Mouse (Mus musculus): ENCODE results near the gene Nppc. TPM values are rescaled to one million over a fixed set of nuclear protein-coding genes. Genes with fewer than 3 reads are reported as not detected.

Nppc gene
- polyA plus RNA-seq, 1 experiment = not detected

DNA sequence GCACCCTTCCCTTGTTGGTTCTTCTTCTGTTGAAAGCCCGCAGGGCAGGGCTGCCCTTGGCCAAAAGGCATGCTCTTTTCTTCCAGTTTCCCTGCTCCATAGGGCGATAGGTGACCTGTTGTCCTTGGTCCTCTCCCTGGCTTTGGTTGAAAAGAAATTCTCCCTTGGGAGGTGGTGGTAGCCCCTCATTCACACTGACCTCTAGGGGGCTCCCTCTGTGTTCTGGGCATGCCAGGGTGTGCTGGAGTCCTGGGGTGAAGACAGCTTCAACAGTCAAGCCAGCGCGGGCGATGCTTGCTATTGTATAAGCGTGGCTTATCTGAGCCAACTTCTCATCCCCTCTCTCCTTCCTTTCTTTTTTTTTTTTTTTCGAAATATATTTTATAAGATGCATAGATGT is 26.6 kb upstream of the Nppc start:
- H3K27me3 ChIP-seq (ENCODE audit: control insufficient read depth, insufficient read depth, low read length, poor library complexity, severe bottlenecking) = no peaks in the 10 kb centered on the region
- no peak overlapping the region for H3K9ac ChIP-seq (ENCODE audit: low read depth, poor library complexity, severe bottlenecking)
- no peaks in the 10 kb centered on the region for H3K9me3 ChIP-seq (replicated peaks; ENCODE audit: control insufficient read depth, insufficient read depth, low read length, poor library complexity, severe bottlenecking)
- no peak overlapping the region for H3K4me3 ChIP-seq (ENCODE audit: low read depth, low read length)
- no peak overlapping the region for H3K27ac ChIP-seq (ENCODE audit: insufficient read depth, low read length)
- no peaks in the 10 kb centered on the region for H3K4me1 ChIP-seq (ENCODE audit: control insufficient read depth, insufficient read depth, low read length)
- no peaks in the 10 kb centered on the region for H3K36me3 ChIP-seq (ENCODE audit: control insufficient read depth, insufficient read depth, low read length, poor library complexity, severe bottlenecking)
- TF ChIP-seq POLR2A (IDR thresholded peaks at IDR 0.05; ENCODE audit: insufficient read depth, low read length) (no peak), EP300 (IDR thresholded peaks at IDR 0.05; ENCODE audit: insufficient read depth, low read depth, low read length) (no peak), CTCF (IDR thresholded peaks at IDR 0.05; ENCODE audit: low read depth, low read length) (peak; percentile 57)

- Histone ChIP-seq H3K4me3 (ENCODE audit: low read depth, low read length) (no peak overlapping the region), H3K9me3 (replicated peaks; ENCODE audit: control insufficient read depth, insufficient read depth, low read length, poor library complexity, severe bottlenecking) (no peaks in the 10 kb centered on the region), H3K4me1 (ENCODE audit: control insufficient read depth, insufficient read depth, low read length) (no peaks in the 10 kb centered on the region), H3K27me3 (ENCODE audit: control insufficient read depth, insufficient read depth, low read length, poor library complexity, severe bottlenecking) (no peaks in the 10 kb centered on the region), H3K27ac (ENCODE audit: insufficient read depth, low read length) (no peak overlapping the region), H3K9ac (ENCODE audit: low read depth, poor library complexity, severe bottlenecking) (no peak overlapping the region), H3K36me3 (ENCODE audit: control insufficient read depth, insufficient read depth, low read length, poor library complexity, severe bottlenecking) (no peaks in the 10 kb centered on the region)
- TF ChIP-seq CTCF (IDR thresholded peaks at IDR 0.05; ENCODE audit: low read depth, low read length) (no peak), EP300 (IDR thresholded peaks at IDR 0.05; ENCODE audit: insufficient read depth, low read depth, low read length) (no peak), POLR2A (IDR thresholded peaks at IDR 0.05; ENCODE audit: insufficient read depth, low read length) (no peak)
Measured at GRCm38 (mm10) chr1:86691027-86691426, 20.7 kb upstream of the Nppc start.

- H3K27me3 ChIP-seq (ENCODE audit: control insufficient read depth, insufficient read depth, low read length, poor library complexity, severe bottlenecking) = no peaks in the 10 kb centered on the region
- H3K27ac ChIP-seq (ENCODE audit: insufficient read depth, low read length) = no peak overlapping the region
- no peaks in the 10 kb centered on the region for H3K4me1 ChIP-seq (ENCODE audit: control insufficient read depth, insufficient read depth, low read length)
- no peaks in the 10 kb centered on the region for H3K9me3 ChIP-seq (replicated peaks; ENCODE audit: control insufficient read depth, insufficient read depth, low read length, poor library complexity, severe bottlenecking)
- no peak overlapping the region for H3K4me3 ChIP-seq (ENCODE audit: low read depth, low read length)
- H3K36me3 ChIP-seq (ENCODE audit: control insufficient read depth, insufficient read depth, low read length, poor library complexity, severe bottlenecking) = no peaks in the 10 kb centered on the region
- no peak for TF ChIP-seq EP300 (IDR thresholded peaks at IDR 0.05; ENCODE audit: insufficient read depth, low read depth, low read length)
- no peak for TF ChIP-seq CTCF (IDR thresholded peaks at IDR 0.05; ENCODE audit: low read depth, low read length)
- no peak for TF ChIP-seq POLR2A (IDR thresholded peaks at IDR 0.05; ENCODE audit: insufficient read depth, low read length)
- no peak overlapping the region for H3K9ac ChIP-seq (ENCODE audit: low read depth, poor library complexity, severe bottlenecking)
Measured at GRCm38 (mm10) chr1:86687236-86687635, 16.9 kb upstream of the Nppc start.

GRCm38 (mm10) chr1:86678667-86679066 is 8.3 kb upstream of the Nppc start:
- no peaks in the 10 kb centered on the region for H3K4me1 ChIP-seq (ENCODE audit: control insufficient read depth, insufficient read depth, low read length)
- no peak overlapping the region for H3K27ac ChIP-seq (ENCODE audit: insufficient read depth, low read length)
- no peaks in the 10 kb centered on the region for H3K36me3 ChIP-seq (ENCODE audit: control insufficient read depth, insufficient read depth, low read length, poor library complexity, severe bottlenecking)
- no peak overlapping the region for H3K4me3 ChIP-seq (ENCODE audit: low read depth, low read length)
- no peak for TF ChIP-seq POLR2A (IDR thresholded peaks at IDR 0.05; ENCODE audit: insufficient read depth, low read length)
- TF ChIP-seq CTCF (IDR thresholded peaks at IDR 0.05; ENCODE audit: low read depth, low read length) = no peak
- no peak for TF ChIP-seq EP300 (IDR thresholded peaks at IDR 0.05; ENCODE audit: insufficient read depth, low read depth, low read length)
- no peak overlapping the region for H3K9ac ChIP-seq (ENCODE audit: low read depth, poor library complexity, severe bottlenecking)
- no peaks in the 10 kb centered on the region for H3K27me3 ChIP-seq (ENCODE audit: control insufficient read depth, insufficient read depth, low read length, poor library complexity, severe bottlenecking)
- H3K9me3 ChIP-seq (replicated peaks; ENCODE audit: control insufficient read depth, insufficient read depth, low read length, poor library complexity, severe bottlenecking) = no peaks in the 10 kb centered on the region

GRCm38 (mm10) chr1:86677624-86678023 is 7.3 kb upstream of the Nppc start:
- Histone ChIP-seq H3K4me1 (ENCODE audit: control insufficient read depth, insufficient read depth, low read length) (no peaks in the 10 kb centered on the region), H3K36me3 (ENCODE audit: control insufficient read depth, insufficient read depth, low read length, poor library complexity, severe bottlenecking) (no peaks in the 10 kb centered on the region), H3K27ac (ENCODE audit: insufficient read depth, low read length) (no peak overlapping the region), H3K9me3 (replicated peaks; ENCODE audit: control insufficient read depth, insufficient read depth, low read length, poor library complexity, severe bottlenecking) (no peaks in the 10 kb centered on the region), H3K4me3 (ENCODE audit: low read depth, low read length) (no peak overlapping the region), H3K9ac (ENCODE audit: low read depth, poor library complexity, severe bottlenecking) (no peak overlapping the region), H3K27me3 (ENCODE audit: control insufficient read depth, insufficient read depth, low read length, poor library complexity, severe bottlenecking) (no peaks in the 10 kb centered on the region)
- TF ChIP-seq POLR2A (IDR thresholded peaks at IDR 0.05; ENCODE audit: insufficient read depth, low read length) = no peak
- no peak for TF ChIP-seq EP300 (IDR thresholded peaks at IDR 0.05; ENCODE audit: insufficient read depth, low read depth, low read length)
- no peak for TF ChIP-seq CTCF (IDR thresholded peaks at IDR 0.05; ENCODE audit: low read depth, low read length)

DNA sequence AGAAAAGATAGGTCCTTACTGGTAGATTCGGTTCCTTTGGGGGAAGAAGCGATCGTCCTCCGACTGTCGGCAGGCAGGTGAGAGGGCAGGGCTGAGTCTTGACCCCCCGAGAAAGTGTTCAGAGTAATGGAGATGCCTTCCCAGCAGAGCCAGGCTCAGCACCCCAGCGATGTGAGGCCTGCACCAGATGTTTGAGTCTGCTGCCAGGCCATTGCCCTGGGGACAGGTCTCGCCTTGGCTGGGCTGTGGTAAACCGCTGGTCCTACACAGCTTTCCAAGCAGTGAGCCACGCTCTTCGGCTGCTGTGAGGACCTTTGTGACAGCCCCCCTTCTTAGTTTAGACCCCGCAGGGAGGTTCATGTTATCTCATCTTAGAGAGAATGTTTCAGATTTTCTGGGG is 4.8 kb upstream of the Nppc start:
- Histone ChIP-seq H3K9ac (ENCODE audit: low read depth, poor library complexity, severe bottlenecking) (no peak overlapping the region), H3K4me1 (ENCODE audit: control insufficient read depth, insufficient read depth, low read length) (no peaks in the 10 kb centered on the region), H3K4me3 (ENCODE audit: low read depth, low read length) (no peak overlapping the region), H3K9me3 (replicated peaks; ENCODE audit: control insufficient read depth, insufficient read depth, low read length, poor library complexity, severe bottlenecking) (no peaks in the 10 kb centered on the region), H3K27me3 (ENCODE audit: control insufficient read depth, insufficient read depth, low read length, poor library complexity, severe bottlenecking) (0 out of 2 replicates have a peak, but pooled peaks cover 3% of the 10 kb centered on the region), H3K36me3 (ENCODE audit: control insufficient read depth, insufficient read depth, low read length, poor library complexity, severe bottlenecking) (no peaks in the 10 kb centered on the region), H3K27ac (ENCODE audit: insufficient read depth, low read length) (no peak overlapping the region)
- no peak for TF ChIP-seq CTCF (IDR thresholded peaks at IDR 0.05; ENCODE audit: low read depth, low read length)
- no peak for TF ChIP-seq EP300 (IDR thresholded peaks at IDR 0.05; ENCODE audit: insufficient read depth, low read depth, low read length)
- TF ChIP-seq POLR2A (IDR thresholded peaks at IDR 0.05; ENCODE audit: insufficient read depth, low read length) = no peak
